Mouse (Mus musculus) liver, postnatal 0 days (tissue): ENCODE measurements around the gene Zfp217. TPM values are rescaled to one million over a fixed set of nuclear protein-coding genes. Genes with fewer than 3 reads are reported as not detected.

Experiments
- ATAC-seq: fragments of 200-750 bp; cut with Nextera tagmentation; 2 replicates; pipeline ENCODE4 v1.8.0; 2017; ENCODE audit warnings: mild to moderate bottlenecking, moderate library complexity
- DNase-seq: peaks from one replicate; pipeline ENCODE4 v3.0.0-alpha.2; 2016
- H3K27ac ChIP-seq: fragments of 300-500 bp; sonication (generic); 2 replicates; pipeline ENCODE4 v1.5.1; 2014; ENCODE audit warnings: antibody characterized with exemption, moderate library complexity, mild to moderate bottlenecking, low read depth
- H3K27me3 ChIP-seq: fragments of 300-500 bp; sonication (generic); 2 replicates; pipeline ENCODE4 v1.6.1; 2014; ENCODE audit warnings: low read length, control low read depth, mixed read lengths; ENCODE audit not compliant: insufficient read depth
- H3K36me3 ChIP-seq: fragments of 300-500 bp; sonication (generic); replicated peaks from 2 replicates; pipeline ENCODE4 v1.6.1; 2014; ENCODE audit warnings: mild to moderate bottlenecking, control low read depth, low read length, moderate library complexity, mixed read lengths; ENCODE audit not compliant: insufficient read depth
- H3K4me1 ChIP-seq: fragments of 300-500 bp; sonication (generic); 2 replicates; pipeline ENCODE4 v1.6.1; 2014; ENCODE audit warnings: antibody characterized with exemption, mild to moderate bottlenecking, control low read depth; ENCODE audit not compliant: insufficient read depth
- H3K4me2 ChIP-seq: fragments of 300-500 bp; sonication (generic); 2 replicates; pipeline ENCODE4 v1.6.1; 2014; ENCODE audit warnings: low read depth, mild to moderate bottlenecking, low read length, moderate library complexity, mixed read lengths
- H3K4me3 ChIP-seq: fragments of 300-500 bp; sonication (generic); 2 replicates; pipeline ENCODE4 v1.5.1; 2014; ENCODE audit warnings: low read depth, low read length
- H3K9ac ChIP-seq: fragments of 300-500 bp; sonication (generic); replicated peaks from 2 replicates; pipeline ENCODE4 v1.6.1; 2014; ENCODE audit warnings: mild to moderate bottlenecking, moderate library complexity
- H3K9me3 ChIP-seq: fragments of 300-500 bp; sonication (generic); 2 replicates; pipeline ENCODE4 v1.6.1; 2016; ENCODE audit warnings: mild to moderate bottlenecking, control low read depth, low read length, mixed read lengths
- CTCF ChIP-seq: sonication (generic); IDR thresholded peaks from 2 replicates; pipeline ENCODE4 v1.5.1; 2016; ENCODE audit warnings: antibody characterized with exemption, low read depth
- EP300 ChIP-seq: IDR thresholded peaks from 2 replicates; pipeline ENCODE4 v1.6.1; 2016; ENCODE audit warnings: antibody characterized with exemption, low read depth, mild to moderate bottlenecking
- WGBS: fragments of 180-500 bp; shearing (Covaris S2); extraction: QIAGEN DNeasy Blood & Tissue Kit; methylation state at CpG from one replicate; pipeline ENCODE4 v1.1.7; 2014; ENCODE audit not compliant: insufficient replicate concordance; 5-methylcytosine and 5-hydroxymethylcytosine counted together
- polyA plus RNA-seq: library from polyadenylated mRNA; unstranded; fragments of >200 nt; fragmentation: Nextera tagmentation; extraction: Ambion mirVana; gene quantifications from 2 replicates; pipeline ENCODE4 v1.2.1, GENCODE M21; 2015

Zfp217 gene
- polyA plus RNA-seq, 1 experiment from 2014 or later = 2.1 TPM

DNA sequence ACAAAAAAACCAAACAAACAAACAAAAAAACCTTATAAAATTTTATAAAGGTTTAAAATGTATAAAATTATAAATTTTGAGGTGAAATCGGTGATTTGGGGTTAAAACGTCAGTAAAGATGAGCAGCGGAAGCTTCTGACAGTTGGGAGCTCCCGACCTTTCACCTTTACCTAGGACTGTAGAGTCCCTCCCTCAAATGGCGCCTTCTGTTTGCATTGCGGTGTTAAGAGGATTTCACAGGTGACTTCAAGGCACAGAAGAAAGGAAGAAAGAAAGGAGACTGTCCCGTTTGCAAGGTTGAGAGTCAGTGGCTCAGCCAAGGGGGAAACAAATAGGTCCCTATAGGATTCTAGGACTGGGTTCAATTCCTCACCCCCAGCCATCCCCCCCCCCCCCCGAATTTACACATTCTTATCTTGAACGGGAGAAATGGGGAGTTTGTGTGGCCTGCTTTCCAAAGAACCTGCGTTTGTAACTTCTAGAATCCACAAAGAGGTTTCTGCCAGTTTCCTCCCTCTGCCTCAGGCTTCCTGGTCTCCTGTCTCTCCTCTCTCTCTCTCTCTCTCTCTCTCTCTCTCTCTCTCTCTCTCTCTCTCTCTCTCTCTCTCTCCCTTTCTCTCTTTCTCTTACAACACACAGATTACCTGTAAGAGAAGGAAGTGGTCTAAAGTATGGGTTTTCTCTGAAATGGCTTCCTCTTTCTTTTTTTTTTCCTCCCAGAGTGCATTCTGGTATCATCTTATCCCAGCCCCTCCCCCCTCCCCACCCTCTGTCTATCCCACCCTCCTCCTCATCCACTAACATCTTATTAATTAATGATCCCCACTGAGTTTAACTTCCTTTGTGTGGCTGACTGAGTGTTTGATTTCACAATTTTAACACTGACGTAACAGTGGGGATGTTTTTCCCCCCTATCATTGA, 9.6 kb upstream of the Zfp217 start:
- Histone ChIP-seq H3K4me2 (peak overlapping the region; percentile 60), H3K27me3 (no peaks in the 10 kb centered on the region), H3K9me3 (no peaks in the 10 kb centered on the region), H3K9ac (peak overlapping the region; percentile 49), H3K4me3 (no peak overlapping the region), H3K36me3 (no peaks in the 10 kb centered on the region), H3K27ac (peak overlapping the region; percentile 88), H3K4me1 (peaks cover 42% of the 10 kb centered on the region)
- WGBS = 41% methylated on average over 11 of the region's 11 CpGs
- no peak for DNase-seq
- no peak for ATAC-seq
- TF ChIP-seq EP300 (no peak), CTCF (no peak)

DNA sequence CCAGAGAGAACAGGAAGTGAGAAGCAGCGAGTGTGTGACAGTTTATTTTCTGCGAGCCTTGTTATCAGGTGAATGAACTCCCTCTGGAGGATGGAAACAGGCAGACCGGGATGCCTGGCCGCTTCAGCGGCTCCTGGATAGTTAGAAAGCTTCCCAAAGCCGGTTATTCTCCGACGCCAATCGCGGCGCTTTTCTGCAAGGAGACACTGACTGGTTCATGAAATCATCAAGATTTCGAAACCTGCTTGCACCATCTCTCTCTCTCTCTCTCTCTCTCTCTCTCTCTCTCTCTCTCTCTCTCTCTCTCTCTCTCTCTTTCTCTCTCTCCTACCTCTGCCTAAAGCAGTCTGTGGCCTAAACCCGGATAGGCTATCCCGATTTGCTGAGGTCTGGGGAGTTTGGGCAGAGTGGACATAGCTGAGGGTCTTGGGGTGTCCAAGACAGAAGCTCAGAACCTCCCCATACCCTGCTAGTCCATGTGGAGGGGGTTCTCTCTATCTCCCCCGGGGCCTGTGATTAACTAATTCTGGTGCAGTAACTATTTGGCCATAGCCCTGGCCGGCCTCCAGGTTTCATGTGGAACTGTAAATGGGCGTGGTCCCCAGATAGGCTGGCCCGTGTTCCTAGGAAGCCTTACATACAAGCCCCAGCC, 7.3 kb upstream of the Zfp217 start:
- H3K27ac ChIP-seq = peak overlapping the region; percentile 97
- peak; percentile 2; the same call in 1 of the 2 replicates for TF ChIP-seq EP300
- peak; percentile 57 for TF ChIP-seq CTCF
- WGBS = under 1% methylated on average over 18 of the region's 18 CpGs
- peak overlapping the region; percentile 89 for H3K9ac ChIP-seq
- peak overlapping the region; percentile 89 for H3K4me2 ChIP-seq
- H3K4me3 ChIP-seq = peak overlapping the region; percentile 66
- peak; percentile 52 for ATAC-seq
- peak; percentile 83 for DNase-seq
- H3K36me3 ChIP-seq = no peaks in the 10 kb centered on the region
- no peaks in the 10 kb centered on the region for H3K27me3 ChIP-seq
- peaks cover 43% of the 10 kb centered on the region for H3K4me1 ChIP-seq
- no peaks in the 10 kb centered on the region for H3K9me3 ChIP-seq

DNA sequence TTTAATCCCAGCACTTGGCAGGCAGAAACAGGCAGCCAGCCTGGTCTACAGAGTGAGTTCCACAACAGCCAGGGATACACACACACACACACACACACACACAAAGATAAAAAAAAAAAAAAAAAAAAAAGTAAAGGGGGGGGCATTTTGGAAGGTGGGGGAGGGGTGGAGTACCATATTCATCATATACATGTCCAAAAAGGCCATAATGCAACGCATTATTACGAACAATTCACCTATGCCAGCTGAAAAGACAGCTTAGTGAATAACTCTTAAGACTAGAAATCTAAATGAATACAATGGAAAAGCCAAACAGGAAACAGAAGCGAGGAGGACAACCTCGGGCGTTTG, 6.8 kb upstream of the Zfp217 start:
- TF ChIP-seq CTCF = no peak
- TF ChIP-seq EP300 = no peak; the same call in 1 of the 2 replicates
- peak overlapping the region; percentile 66 for H3K4me3 ChIP-seq
- H3K36me3 ChIP-seq = no peaks in the 10 kb centered on the region
- DNase-seq (no peak), ATAC-seq (no peak)
- peaks cover 42% of the 10 kb centered on the region for H3K4me1 ChIP-seq
- peak overlapping the region; percentile 89 for H3K9ac ChIP-seq
- H3K27me3 ChIP-seq = no peaks in the 10 kb centered on the region
- no peaks in the 10 kb centered on the region for H3K9me3 ChIP-seq
- H3K4me2 ChIP-seq = peak overlapping the region; percentile 89
- WGBS = 4% methylated on average over 5 of the region's 5 CpGs
- peak overlapping the region; percentile 97 for H3K27ac ChIP-seq

DNA sequence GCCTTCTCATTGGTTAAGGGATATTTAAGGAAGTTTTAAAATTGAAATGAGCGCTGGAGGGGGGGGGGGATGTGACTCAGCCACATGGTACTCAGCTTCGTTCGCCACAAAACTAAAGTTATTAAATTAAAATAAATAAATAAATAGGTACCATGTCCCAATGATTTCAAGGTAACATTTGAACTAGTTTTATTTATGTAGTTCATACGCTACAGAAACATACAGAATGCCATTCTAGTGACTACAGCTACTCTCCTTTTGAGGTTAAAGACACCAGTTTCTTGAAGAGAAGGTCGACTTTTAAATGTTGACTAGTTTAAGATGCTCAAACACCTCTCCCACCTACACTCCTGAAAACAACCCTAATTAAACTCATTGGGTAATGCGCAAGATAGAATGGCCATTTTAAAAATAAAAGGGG, 6.4 kb upstream of the Zfp217 start:
- no peak for DNase-seq
- WGBS = 12% methylated on average over 6 of the region's 6 CpGs
- no peak for ATAC-seq
- peak overlapping the region; percentile 97 for H3K27ac ChIP-seq
- H3K4me3 ChIP-seq = peak overlapping the region; percentile 66
- no peaks in the 10 kb centered on the region for H3K9me3 ChIP-seq
- peak overlapping the region; percentile 89 for H3K4me2 ChIP-seq
- H3K4me1 ChIP-seq = peaks cover 42% of the 10 kb centered on the region
- H3K36me3 ChIP-seq = no peaks in the 10 kb centered on the region
- H3K9ac ChIP-seq = peak overlapping the region; percentile 89
- TF ChIP-seq CTCF = no peak
- no peak; the same call in 1 of the 2 replicates for TF ChIP-seq EP300
- H3K27me3 ChIP-seq = no peaks in the 10 kb centered on the region

DNA sequence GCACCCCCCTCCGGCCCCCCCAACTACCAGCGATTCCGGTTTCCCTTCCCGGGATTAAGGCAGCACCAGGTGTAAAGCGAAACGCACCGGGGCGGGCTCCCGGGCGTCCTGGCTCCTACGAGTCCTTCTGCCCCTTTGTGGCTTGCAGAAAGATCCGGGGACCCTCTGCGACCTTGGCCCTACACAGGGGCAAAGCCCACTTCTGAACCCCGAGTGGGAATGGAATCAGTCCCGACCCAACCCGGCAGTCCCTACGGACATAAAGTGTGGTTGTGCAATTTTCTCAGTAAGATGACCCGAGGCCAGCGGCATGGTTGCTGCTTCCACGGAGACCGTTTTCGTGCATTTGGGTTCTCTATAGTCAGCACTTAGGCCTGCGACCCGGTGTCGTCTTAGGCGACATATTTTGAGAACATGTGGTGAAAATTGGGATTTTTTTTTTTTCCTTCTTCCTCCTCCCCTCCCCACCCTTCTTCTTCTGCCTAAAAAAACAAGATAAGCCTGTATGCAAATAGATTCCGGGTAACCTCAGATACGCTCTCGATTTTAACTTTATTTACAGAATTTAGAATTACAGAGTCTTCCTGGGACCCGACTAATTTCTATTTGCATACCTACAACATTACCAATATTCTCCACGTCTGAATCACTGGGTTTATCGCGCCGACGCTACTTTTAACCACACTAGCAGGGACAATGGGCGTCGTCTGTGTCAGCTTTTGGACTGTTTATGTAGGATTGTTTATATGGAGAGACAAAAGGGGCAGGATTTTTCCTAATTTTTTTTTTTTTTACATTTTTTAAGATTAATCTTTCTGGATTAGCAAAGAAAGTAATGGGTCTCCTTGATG, 5.7 kb upstream of the Zfp217 start:
- TF ChIP-seq CTCF = 0 out of 2 replicates have a peak, but pooled peaks have one; percentile 3
- TF ChIP-seq EP300 = no peak
- Histone ChIP-seq H3K9ac (peak overlapping the region; percentile 89), H3K4me1 (peaks cover 38% of the 10 kb centered on the region), H3K4me2 (peak overlapping the region; percentile 89), H3K27me3 (no peaks in the 10 kb centered on the region), H3K9me3 (no peaks in the 10 kb centered on the region), H3K4me3 (peak overlapping the region; percentile 66), H3K36me3 (no peaks in the 10 kb centered on the region), H3K27ac (peak overlapping the region; percentile 97)
- ATAC-seq (peak; percentile 22), DNase-seq (peak; percentile 71)
- under 1% methylated on average over 37 of the region's 37 CpGs for WGBS
